Mouse (Mus musculus): Measurements from ENCODE around the gene Ugt1a7c.

DNA sequence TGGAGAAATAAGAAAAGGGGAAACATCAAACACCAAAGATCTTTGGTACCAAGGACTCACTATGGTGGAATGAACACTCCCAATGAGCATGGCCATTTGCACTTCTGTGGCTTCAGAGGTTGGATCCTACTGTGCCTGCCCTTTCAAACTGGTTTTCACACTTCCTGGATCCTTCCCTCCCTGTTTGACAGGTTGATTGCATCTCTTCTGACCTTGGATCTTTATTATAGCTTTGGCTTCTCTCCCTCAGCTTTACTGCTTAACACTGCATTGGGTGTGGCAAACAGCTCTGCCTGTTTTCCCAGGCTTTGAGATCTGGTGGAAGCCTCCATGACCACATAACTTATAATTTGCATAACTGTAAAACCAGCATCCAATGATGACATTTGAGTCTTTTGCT lies 125.5 kb downstream of the Ugt1a7c start:
- TF ChIP-seq POLR2A (IDR thresholded peaks at IDR 0.05; ENCODE audit: control insufficient read depth in 1 of 2, insufficient read depth in 1 of 2, low read depth in 1 of 2, low read length in 2 of 2, poor library complexity in 1 of 2) (no peak), CTCF (IDR thresholded peaks at IDR 0.05 in 2 of 3, conservative IDR thresholded peaks at IDR 0.05 in 1 of 3; ENCODE audit: control insufficient read depth in 1 of 3, insufficient read depth in 1 of 3, low read depth in 2 of 3, low read length in 3 of 3, poor library complexity in 1 of 3, severe bottlenecking in 1 of 3) (no peak), POLR2AphosphoS2 (IDR thresholded peaks at IDR 0.05; ENCODE audit: low read length) (no peak), GATA1 (IDR thresholded peaks at IDR 0.05; ENCODE audit: low read depth, low read length) (no peak), E2F4 (IDR thresholded peaks at IDR 0.05; ENCODE audit: borderline replicate concordance, low read depth, low read length) (no peak), USF1 (IDR thresholded peaks at IDR 0.05; ENCODE audit: low read depth, low read length) (no peak), CHD2 (IDR thresholded peaks at IDR 0.05; ENCODE audit: low read length) (no peak), MAZ (IDR thresholded peaks at IDR 0.05; ENCODE audit: low read depth, low read length) (no peak), TCF12 (IDR thresholded peaks at IDR 0.05; ENCODE audit: low read depth, low read length) (no peak), NRF1 (IDR thresholded peaks at IDR 0.05; ENCODE audit: insufficient read depth, low read depth, low read length, poor library complexity, severe bottlenecking) (no peak), MXI1 (IDR thresholded peaks at IDR 0.05; ENCODE audit: low read depth, low read length) (no peak), TBP (IDR thresholded peaks at IDR 0.05; ENCODE audit: low read depth, low read length) (no peak)
